Mouse (Mus musculus): ENCODE measurements around the gene Efhd1. TPM values are rescaled to one million over a fixed set of nuclear protein-coding genes. Genes with fewer than 3 reads are reported as not detected.

Efhd1 gene
- polyA plus RNA-seq, 2 experiments: not detected

DNA sequence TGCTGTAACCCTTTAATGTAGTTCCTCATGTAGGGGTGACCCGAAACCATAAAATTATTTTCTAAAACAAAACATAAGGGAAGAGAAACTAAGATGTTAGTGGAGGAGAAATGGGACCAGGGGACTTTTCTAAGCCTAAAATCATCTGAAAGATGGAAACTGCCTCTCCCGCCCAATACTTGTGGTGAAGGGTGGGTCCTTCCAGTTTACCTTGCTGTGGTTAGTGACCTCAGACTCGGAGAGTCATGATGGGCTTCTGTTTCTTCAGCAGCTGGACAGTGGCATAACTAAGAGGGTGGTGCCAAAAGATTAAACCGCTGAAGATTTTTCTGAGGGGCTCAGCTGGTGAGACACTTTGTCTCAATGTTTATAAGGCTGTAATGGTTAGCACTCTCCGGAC is 16.1 kb downstream of the Efhd1 start:
- DNase-seq (ENCODE audit: low read depth in 3 of 3, low spot score in 3 of 3) (no peak), ATAC-seq (ENCODE audit: insufficient read depth) (no peak)
- no peaks in the 10 kb centered on the region for H3K27me3 ChIP-seq (ENCODE audit: control insufficient read depth, insufficient read depth, low read length)
- H3K9me3 ChIP-seq (ENCODE audit: control insufficient read depth, low read length): no peaks in the 10 kb centered on the region
- H3K4me2 ChIP-seq (ENCODE audit: low read depth): no peak overlapping the region
- H3K27ac ChIP-seq: no peak overlapping the region
- no peak for TF ChIP-seq EP300 (IDR thresholded peaks at IDR 0.05; ENCODE audit: low read depth)
- TF ChIP-seq CTCF (IDR thresholded peaks at IDR 0.05; ENCODE audit: low read depth): no peak
- H3K4me3 ChIP-seq (ENCODE audit: insufficient read depth in 1 of 2, low read depth in 2 of 2, low read length in 2 of 2): no peak overlapping the region
- H3K4me1 ChIP-seq (replicated peaks; ENCODE audit: control insufficient read depth in 2 of 2, insufficient read depth in 2 of 2, low read length in 1 of 2): no peaks in the 10 kb centered on the region
- no peaks in the 10 kb centered on the region for H3K36me3 ChIP-seq (replicated peaks; ENCODE audit: control insufficient read depth, insufficient read depth, low read depth)
- no peak overlapping the region for H3K9ac ChIP-seq (replicated peaks)
- WGBS (ENCODE audit: insufficient replicate concordance): 55% methylated on average over 5 of the region's 5 CpGs

DNA sequence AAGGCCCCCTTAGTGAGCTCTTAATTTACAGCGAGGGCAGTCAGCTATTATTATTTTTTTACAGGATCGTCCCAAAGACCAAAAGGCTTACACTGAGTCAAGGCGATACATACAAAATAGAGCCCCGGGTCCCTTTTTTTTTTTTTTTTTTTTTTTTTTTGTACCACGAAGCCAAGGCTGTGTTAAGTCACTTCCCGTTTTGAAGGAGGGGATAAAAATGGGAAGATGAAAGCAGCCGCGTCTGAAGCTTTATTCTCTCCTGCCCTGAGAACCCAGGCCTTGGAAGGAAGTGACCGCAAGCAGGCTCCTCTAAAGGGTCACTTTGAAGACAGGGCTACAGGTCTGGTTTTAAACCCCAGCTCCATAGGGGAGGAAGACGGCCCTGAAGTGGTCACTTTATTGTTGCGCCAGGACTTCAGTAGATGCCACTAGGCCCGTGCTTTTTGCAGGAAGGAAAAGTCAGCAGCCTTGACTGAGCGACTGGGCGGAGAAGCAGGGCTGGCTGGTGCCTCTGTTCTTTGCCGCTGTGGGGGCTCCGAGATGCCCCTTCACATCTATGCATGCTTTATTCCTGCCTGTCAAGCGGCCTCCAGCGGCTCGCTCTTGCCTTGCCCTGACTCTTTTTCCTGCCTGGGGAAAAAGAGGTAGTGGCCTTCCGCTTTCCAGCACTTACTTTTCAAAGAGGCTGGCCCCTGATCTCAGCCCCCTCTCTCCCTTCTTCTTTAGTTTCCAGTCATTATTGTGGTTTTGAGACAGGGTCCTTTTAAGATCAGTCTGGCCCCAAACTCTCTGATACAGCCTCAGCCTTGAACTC is 17.6 kb downstream of the Efhd1 start:
- 12% methylated on average over 20 of the region's 20 CpGs for WGBS (ENCODE audit: insufficient replicate concordance)
- no peaks in the 10 kb centered on the region for H3K9me3 ChIP-seq (ENCODE audit: control insufficient read depth, low read length)
- TF ChIP-seq CTCF (IDR thresholded peaks at IDR 0.05; ENCODE audit: low read depth): no peak
- TF ChIP-seq EP300 (IDR thresholded peaks at IDR 0.05; ENCODE audit: low read depth): no peak
- no peaks in the 10 kb centered on the region for H3K27me3 ChIP-seq (ENCODE audit: control insufficient read depth, insufficient read depth, low read length)
- peak overlapping the region; percentile 17; the same call in 1 of the 2 replicates for H3K4me2 ChIP-seq (ENCODE audit: low read depth)
- H3K4me1 ChIP-seq (replicated peaks; ENCODE audit: control insufficient read depth in 2 of 2, insufficient read depth in 2 of 2, low read length in 1 of 2): no peaks in the 10 kb centered on the region
- DNase-seq (ENCODE audit: low read depth in 3 of 3, low spot score in 3 of 3): no peak
- peak overlapping the region in 1 of 2 experiments; percentile 12; a peak in 1 of 4 replicates for H3K4me3 ChIP-seq (ENCODE audit: insufficient read depth in 1 of 2, low read depth in 2 of 2, low read length in 2 of 2)
- ATAC-seq (ENCODE audit: insufficient read depth): no peak
- no peaks in the 10 kb centered on the region for H3K36me3 ChIP-seq (replicated peaks; ENCODE audit: control insufficient read depth, insufficient read depth, low read depth)
- no peak overlapping the region for H3K9ac ChIP-seq (replicated peaks)
- no peak overlapping the region for H3K27ac ChIP-seq

DNA sequence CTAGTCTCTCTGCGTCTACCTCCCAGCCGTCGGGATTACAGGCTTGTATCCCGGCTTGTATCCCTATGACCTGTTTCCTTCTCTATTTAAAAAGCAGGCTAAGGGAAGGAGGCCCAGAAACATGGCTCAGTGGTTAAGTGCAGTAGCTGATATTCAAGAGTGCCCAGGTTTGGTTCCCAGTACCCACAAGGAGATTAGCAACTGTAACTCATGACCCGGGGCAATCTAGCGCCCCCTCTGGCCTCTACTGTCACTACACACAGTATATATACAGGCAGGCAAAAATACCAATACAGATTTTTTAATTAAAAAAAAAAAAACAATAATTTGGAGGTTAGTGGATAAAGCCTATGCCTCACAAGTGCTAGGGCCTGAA is 18.2 kb downstream of the Efhd1 start:
- no peak overlapping the region for H3K27ac ChIP-seq
- no peaks in the 10 kb centered on the region for H3K27me3 ChIP-seq (ENCODE audit: control insufficient read depth, insufficient read depth, low read length)
- H3K9me3 ChIP-seq (ENCODE audit: control insufficient read depth, low read length): no peaks in the 10 kb centered on the region
- no peak overlapping the region for H3K4me3 ChIP-seq (ENCODE audit: insufficient read depth in 1 of 2, low read depth in 2 of 2, low read length in 2 of 2)
- no peaks in the 10 kb centered on the region for H3K36me3 ChIP-seq (replicated peaks; ENCODE audit: control insufficient read depth, insufficient read depth, low read depth)
- H3K4me1 ChIP-seq (replicated peaks; ENCODE audit: control insufficient read depth in 2 of 2, insufficient read depth in 2 of 2, low read length in 1 of 2): no peaks in the 10 kb centered on the region
- no peak for ATAC-seq (ENCODE audit: insufficient read depth)
- no peak; the same call in 1 of the 2 replicates for TF ChIP-seq CTCF (IDR thresholded peaks at IDR 0.05; ENCODE audit: low read depth)
- TF ChIP-seq EP300 (IDR thresholded peaks at IDR 0.05; ENCODE audit: low read depth): no peak
- H3K4me2 ChIP-seq (ENCODE audit: low read depth): no peak overlapping the region
- DNase-seq (ENCODE audit: low read depth in 3 of 3, low spot score in 3 of 3): no peak
- no peak overlapping the region for H3K9ac ChIP-seq (replicated peaks)
- WGBS (ENCODE audit: insufficient replicate concordance): 52% methylated on average over 6 of the region's 6 CpGs

DNA sequence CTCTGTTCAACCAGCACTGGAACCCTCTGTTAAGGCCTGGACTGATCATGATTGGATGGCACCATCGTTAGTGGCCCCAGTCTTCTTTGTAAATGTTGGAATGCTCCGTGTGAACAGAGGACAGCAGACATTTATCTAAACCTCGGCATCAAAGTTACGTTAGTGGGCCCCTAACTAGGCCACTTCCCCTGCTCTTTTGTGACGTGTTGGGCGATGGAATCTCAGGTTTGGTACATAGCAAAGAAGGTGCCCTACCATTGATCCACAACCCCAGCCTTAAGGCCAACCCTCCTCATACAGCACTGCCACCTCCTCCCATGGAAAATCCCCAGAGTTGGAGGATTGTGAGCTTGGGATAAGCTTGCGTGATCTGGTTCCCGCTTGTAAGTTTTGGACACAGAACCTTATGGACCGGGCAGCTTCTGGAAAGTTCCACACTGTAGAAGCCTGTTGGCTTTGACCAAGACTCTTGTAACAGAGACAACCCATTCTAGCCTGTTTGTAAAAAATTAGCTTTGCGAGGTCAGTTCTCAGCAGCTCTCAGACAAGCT is 19.3 kb downstream of the Efhd1 start:
- WGBS (ENCODE audit: insufficient replicate concordance): 68% methylated on average over 10 of the region's 10 CpGs
- Histone ChIP-seq H3K4me1 (replicated peaks; ENCODE audit: control insufficient read depth in 2 of 2, insufficient read depth in 2 of 2, low read length in 1 of 2) (no peaks in the 10 kb centered on the region), H3K27ac (no peak overlapping the region), H3K4me2 (ENCODE audit: low read depth) (no peak overlapping the region), H3K4me3 (ENCODE audit: insufficient read depth in 1 of 2, low read depth in 2 of 2, low read length in 2 of 2) (no peak overlapping the region), H3K27me3 (ENCODE audit: control insufficient read depth, insufficient read depth, low read length) (no peaks in the 10 kb centered on the region), H3K9me3 (ENCODE audit: control insufficient read depth, low read length) (no peaks in the 10 kb centered on the region), H3K36me3 (replicated peaks; ENCODE audit: control insufficient read depth, insufficient read depth, low read depth) (no peaks in the 10 kb centered on the region), H3K9ac (replicated peaks) (no peak overlapping the region)
- TF ChIP-seq EP300 (IDR thresholded peaks at IDR 0.05; ENCODE audit: low read depth): no peak
- TF ChIP-seq CTCF (IDR thresholded peaks at IDR 0.05; ENCODE audit: low read depth): no peak
- DNase-seq (ENCODE audit: low read depth in 3 of 3, low spot score in 3 of 3) (no peak), ATAC-seq (ENCODE audit: insufficient read depth) (no peak)

DNA sequence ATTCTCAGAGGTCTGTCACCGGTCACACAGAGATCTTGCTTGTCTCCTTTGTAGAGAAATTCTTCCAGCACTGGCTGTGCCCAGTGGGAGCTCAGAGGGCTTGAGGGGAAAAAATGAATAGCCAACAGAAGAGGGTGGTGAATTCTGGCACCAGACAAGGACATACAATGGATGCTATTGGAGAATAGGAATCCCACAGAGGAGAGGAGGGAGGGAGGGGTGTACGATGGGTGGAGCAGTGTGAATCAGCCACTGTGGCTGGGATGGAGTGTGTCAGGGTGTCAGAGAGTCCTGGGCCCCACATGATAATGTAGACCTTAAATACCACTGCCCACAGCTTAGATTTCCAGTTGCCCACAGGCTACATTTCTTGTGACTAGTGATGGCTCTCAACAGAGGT is 22.9 kb downstream of the Efhd1 start:
- no peak overlapping the region for H3K4me3 ChIP-seq (ENCODE audit: insufficient read depth in 1 of 2, low read depth in 2 of 2, low read length in 2 of 2)
- no peaks in the 10 kb centered on the region for H3K27me3 ChIP-seq (ENCODE audit: control insufficient read depth, insufficient read depth, low read length)
- no peaks in the 10 kb centered on the region for H3K4me1 ChIP-seq (replicated peaks; ENCODE audit: control insufficient read depth in 2 of 2, insufficient read depth in 2 of 2, low read length in 1 of 2)
- H3K27ac ChIP-seq: no peak overlapping the region
- no peaks in the 10 kb centered on the region for H3K9me3 ChIP-seq (ENCODE audit: control insufficient read depth, low read length)
- no peaks in the 10 kb centered on the region for H3K36me3 ChIP-seq (replicated peaks; ENCODE audit: control insufficient read depth, insufficient read depth, low read depth)
- 70% methylated on average over 2 of the region's 2 CpGs for WGBS (ENCODE audit: insufficient replicate concordance)
- H3K4me2 ChIP-seq (ENCODE audit: low read depth): no peak overlapping the region
- no peak for TF ChIP-seq EP300 (IDR thresholded peaks at IDR 0.05; ENCODE audit: low read depth)
- no peak for TF ChIP-seq CTCF (IDR thresholded peaks at IDR 0.05; ENCODE audit: low read depth)
- DNase-seq (ENCODE audit: low read depth in 3 of 3, low spot score in 3 of 3): no peak
- no peak for ATAC-seq (ENCODE audit: insufficient read depth)
- H3K9ac ChIP-seq (replicated peaks): no peak overlapping the region
